Mouse (Mus musculus) heart, adult 8-10 months (tissue): ENCODE measurements at regions not wholly inside any gene's neighbourhood (a gene's known extent, or its start where the extent isn't known, plus 50 kb on each side); places are given as distances from the start of the nearest gene placed in this dataset.

Experiments used
- DNase-seq: peaks from one replicate; pipeline ENCODE4 v3.0.0; 2022; ENCODE audit warnings: low spot score

DNA sequence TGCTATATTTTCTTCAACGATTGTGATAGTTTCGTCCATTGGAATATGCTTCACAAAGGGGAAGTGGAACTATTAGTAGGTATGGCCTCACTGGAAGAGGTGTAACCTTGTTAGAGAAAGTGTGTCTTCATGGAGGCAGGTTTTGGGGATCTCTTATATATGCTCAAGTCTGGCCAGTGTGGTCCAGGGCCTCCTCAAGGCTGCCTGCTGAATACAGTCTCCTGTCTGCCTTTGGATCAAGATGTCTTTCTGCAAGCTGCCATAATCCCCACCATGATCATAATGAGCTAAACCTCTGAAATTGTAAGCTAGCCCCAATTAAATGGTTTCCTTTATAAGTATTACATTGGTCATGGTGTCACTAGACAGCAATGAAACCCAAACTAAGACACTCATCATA, 384.3 kb downstream of the Btbd3 start:
- no peak for DNase-seq

DNA sequence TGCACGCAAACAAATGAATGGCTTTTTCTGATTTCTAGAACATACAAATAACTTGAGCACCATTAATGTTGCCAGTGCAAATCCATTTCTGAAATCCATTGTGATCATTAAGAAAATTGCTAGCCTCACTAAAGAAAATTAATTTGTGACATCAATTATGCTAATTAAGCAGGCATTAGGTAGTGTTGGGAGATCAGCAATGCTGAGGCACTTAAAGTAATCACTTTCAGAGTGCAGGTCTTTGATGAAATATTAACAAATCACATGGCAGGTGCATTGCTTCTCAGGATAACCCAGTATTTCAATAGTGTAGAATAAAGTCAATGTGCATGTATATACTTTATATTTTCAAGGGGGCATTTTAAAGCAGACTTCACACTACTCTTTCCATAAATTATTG, 385.0 kb downstream of the Btbd3 start:
- no peak for DNase-seq

- DNase-seq: no peak
These were observed 392.3 kb downstream of the Btbd3 start for GRCm38 (mm10) chr2:138648616-138649015.

DNA sequence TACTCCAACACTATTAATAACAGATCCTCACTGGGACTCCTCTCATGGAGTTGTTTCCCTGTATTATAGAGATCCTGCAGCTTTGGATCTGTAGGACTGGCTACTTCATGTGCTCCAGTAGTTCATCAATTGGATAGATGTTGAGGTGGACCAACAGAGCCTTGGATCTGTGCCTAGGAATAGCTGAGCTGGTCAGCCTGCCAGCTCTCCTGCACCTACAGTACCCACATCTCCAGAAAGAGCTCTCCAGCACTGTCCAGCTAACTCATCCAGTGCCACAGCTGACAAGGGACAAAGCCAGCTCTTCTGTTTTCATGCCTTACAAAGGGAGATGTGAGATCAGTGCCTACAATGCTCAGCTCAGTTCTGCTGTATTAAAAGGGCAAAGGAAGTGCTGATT, 403.0 kb downstream of the Btbd3 start:
- no peak for DNase-seq

DNA sequence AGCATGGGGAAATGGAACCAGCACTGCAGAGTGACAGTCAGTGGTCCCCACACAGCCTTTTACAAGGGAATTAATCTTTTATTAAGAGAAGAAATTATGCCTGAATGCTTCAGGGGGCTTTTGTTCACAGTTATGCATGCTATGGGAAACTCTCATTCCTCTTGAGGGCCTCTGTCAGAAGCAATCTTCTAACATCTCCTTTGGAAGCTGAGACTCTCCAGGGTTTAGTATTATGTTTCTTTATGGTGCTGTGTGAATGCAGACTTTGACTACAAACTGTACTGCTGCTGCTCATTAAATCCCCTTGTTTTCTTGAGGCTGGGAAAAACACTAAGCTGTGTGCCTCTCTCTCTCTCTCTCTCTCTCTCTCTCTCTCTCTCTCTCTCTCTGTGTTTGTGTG, 413.9 kb downstream of the Btbd3 start:
- no peak for DNase-seq

- DNase-seq: no peak
These were observed 418.4 kb downstream of the Btbd3 start for GRCm38 (mm10) chr2:138674801-138675200.

DNA sequence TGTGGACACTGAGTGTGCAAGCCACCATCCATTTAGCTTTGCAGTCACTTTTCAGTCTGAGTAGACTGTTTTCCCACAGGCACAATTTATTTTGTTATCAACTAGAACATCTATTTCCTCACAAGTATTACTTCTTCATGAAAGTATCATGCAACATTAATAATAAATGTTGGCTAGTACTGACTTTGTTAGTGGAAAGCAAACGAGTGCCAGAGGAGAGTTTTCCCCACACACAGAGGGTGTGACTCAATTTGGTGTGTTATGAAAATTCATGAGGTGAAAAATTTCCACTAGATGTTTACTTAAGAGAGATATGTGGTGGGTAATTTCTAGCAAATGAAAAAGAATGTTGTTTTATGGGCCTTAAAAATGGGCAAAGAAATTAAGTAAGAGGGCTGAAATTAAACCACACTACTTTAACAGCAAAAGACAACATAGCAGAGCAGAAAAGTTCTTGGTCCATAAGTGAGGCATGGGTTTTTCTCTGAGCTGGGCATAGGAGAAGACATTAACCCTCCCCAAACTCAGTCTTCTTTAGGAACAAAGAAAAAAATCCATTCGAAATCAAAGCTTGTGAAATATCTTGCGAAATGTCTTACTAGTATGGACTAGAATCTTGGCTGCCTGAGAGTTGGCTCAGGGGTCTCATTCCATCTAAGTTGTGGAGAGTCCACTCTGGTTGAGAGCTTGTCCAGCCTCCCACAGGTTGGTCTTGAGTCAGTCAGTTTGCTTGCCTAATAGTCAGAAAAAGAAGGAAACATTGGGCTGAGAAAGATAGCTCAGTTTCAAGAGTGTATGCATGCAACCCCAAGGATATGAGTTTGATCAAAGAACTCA, 419.1 kb downstream of the Btbd3 start:
- DNase-seq: no peak

GRCm38 (mm10) chr2:138688140-138688871, 431.9 kb downstream of the Btbd3 start:
- DNase-seq: no peak

GRCm38 (mm10) chr2:138689497-138689896, 433.1 kb downstream of the Btbd3 start:
- DNase-seq: no peak

DNA sequence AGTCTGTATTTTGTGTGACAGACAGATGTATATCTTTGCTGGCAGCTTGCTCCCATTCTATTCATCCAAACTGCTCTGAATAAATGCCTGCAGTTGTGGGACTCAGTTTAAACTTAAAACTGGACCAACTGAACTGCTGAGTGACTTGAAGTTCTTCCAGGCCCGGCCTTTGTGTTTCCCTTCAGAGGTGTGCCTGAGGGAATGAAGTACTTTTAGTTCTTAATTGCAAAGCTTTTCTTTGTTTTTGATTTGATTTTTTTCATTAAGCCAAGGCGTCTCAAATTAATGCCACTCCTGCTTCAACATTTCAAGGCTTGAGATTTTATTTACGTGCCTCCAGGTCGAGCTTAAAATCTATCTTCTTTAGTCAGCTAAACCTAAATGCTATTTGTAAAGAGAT, 446.4 kb downstream of the Btbd3 start:
- no peak for DNase-seq

- no peak for DNase-seq
These were observed 447.7 kb downstream of the Btbd3 start for GRCm38 (mm10) chr2:138703943-138704541.

DNA sequence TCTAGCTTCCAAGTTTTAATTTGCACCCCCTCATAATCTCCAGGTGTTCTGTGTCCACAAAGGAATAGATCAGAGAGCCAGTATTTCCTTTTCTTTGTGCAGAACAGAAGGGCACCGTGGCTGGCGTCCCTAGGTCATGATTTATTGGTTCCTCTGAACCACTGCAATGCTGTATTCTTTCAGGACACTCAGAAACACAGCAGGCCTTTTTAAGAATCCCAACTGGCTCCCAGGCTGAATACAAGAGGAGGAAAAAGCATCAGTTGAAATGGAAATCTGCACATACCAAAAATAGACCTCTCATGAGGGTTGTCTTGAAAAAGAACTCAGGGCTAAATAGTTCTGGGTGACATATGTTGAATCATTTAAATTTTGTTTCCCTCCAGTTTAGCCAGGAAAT, 452.4 kb downstream of the Btbd3 start:
- no peak for DNase-seq

- no peak for DNase-seq
These were observed 477.5 kb downstream of the Btbd3 start for GRCm38 (mm10) chr2:138733846-138734245.

GRCm38 (mm10) chr2:138744806-138745205, 488.4 kb downstream of the Btbd3 start:
- DNase-seq: no peak

- DNase-seq: no peak
These were observed 504.1 kb downstream of the Btbd3 start for GRCm38 (mm10) chr2:138760439-138760963.

GRCm38 (mm10) chr2:138761400-138761799, 505.0 kb downstream of the Btbd3 start:
- DNase-seq: peak; percentile 0

DNA sequence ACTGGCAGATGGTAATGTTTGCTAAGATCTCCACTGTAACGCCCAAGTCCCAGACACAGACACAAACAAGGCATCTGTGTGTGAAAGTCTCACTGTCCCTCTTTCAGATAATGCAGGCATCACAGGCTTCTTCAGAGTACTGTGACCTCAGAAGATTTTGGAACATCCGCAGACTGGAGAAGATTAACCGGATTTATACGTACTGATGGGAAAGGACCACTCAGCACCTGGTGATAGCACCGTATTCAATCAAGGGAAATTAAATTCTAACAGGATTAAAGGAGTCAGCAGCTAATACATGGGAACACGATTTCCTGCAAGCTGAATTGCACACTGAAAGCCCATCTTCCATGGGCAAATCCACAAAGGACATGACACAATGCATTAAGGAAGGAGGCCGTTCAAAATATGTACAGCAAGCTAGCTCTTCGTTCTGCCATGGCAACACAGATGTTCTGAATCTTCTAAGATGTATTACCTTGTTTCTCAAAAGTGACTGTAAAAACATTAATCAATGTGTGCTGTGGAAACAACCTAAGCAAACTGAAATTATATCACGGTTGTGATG, 510.0 kb downstream of the Btbd3 start:
- DNase-seq: no peak

GRCm38 (mm10) chr2:138783781-138784180, 527.4 kb downstream of the Btbd3 start:
- DNase-seq: no peak

- no peak for DNase-seq
These were observed 536.5 kb downstream of the Btbd3 start for GRCm38 (mm10) chr2:138792711-138793450.

DNA sequence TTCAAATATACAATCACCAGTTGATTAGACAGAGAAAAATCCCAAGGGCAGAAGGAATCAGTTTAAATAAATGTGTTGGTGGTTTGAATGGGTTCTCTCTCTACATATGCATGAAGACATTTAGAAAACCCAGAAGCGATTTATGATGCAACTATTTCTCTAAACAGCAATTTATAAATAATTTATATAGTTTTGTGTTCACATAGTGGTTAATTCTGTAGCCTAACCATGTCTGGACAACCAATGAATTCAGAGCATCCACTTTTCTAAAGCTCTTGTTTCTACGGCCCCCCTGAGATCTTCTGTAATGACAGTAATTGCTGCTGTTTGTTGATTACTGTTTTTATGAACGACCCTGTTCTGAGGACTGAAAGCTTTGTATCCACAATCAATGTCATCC, 549.8 kb downstream of the Btbd3 start:
- DNase-seq: no peak

- DNase-seq: no peak
These were observed 553.4 kb downstream of the Btbd3 start for GRCm38 (mm10) chr2:138809767-138810166.
